Mouse (Mus musculus) embryonic facial prominence, embryonic 14.5 days (tissue): ENCODE measurements around the gene Fry. TPM values are rescaled to one million over a fixed set of nuclear protein-coding genes. Genes with fewer than 3 reads are reported as not detected.

Source experiments
- ATAC-seq: fragments of 200-750 bp; cut with Nextera tagmentation; 2 replicates; pipeline ENCODE4 v1.8.0; 2017; ENCODE audit warnings: low read depth, moderate number of reproducible peaks, moderate TSS enrichment
- DNase-seq: peaks from one replicate; pipeline ENCODE4 v3.0.0-alpha.2; 2015; ENCODE audit warnings: low spot score
- H3K27ac ChIP-seq: fragments of 300-500 bp; sonication (generic); replicated peaks from 2 replicates; pipeline ENCODE4 v1.5.1; 2014; ENCODE audit warnings: low read depth, mild to moderate bottlenecking, low read length, moderate library complexity
- H3K27me3 ChIP-seq: fragments of 300-500 bp; sonication (generic); replicated peaks from 2 replicates; pipeline ENCODE4 v1.6.1; 2014; ENCODE audit warnings: low read length; ENCODE audit not compliant: control insufficient read depth, insufficient read depth
- H3K36me3 ChIP-seq: fragments of 300-500 bp; sonication (generic); 2 replicates; pipeline ENCODE4 v1.6.1; 2014; ENCODE audit warnings: low read length, mixed read lengths; ENCODE audit not compliant: control insufficient read depth, insufficient read depth
- H3K4me1 ChIP-seq: fragments of 300-500 bp; sonication (generic); 2 replicates; pipeline ENCODE4 v1.6.1; 2014; ENCODE audit warnings: antibody characterized with exemption, low read length; ENCODE audit not compliant: control insufficient read depth, insufficient read depth
- H3K4me2 ChIP-seq: fragments of 300-500 bp; sonication (generic); 2 replicates; pipeline ENCODE4 v1.6.1; 2014; ENCODE audit warnings: low read depth, mild to moderate bottlenecking, low read length, moderate library complexity, mixed read lengths
- H3K4me3 ChIP-seq: fragments of 300-500 bp; sonication (generic); 2 replicates; pipeline ENCODE4 v1.5.1; 2014; ENCODE audit warnings: low read depth, mild to moderate bottlenecking, low read length
- H3K9ac ChIP-seq: fragments of 300-500 bp; sonication (generic); 2 replicates; pipeline ENCODE4 v1.6.1; 2014; ENCODE audit warnings: low read depth, mild to moderate bottlenecking, low read length, moderate library complexity, mixed read lengths
- H3K9me3 ChIP-seq: fragments of 300-500 bp; sonication (generic); 2 replicates; pipeline ENCODE4 v1.6.1; 2016; ENCODE audit warnings: low read length; ENCODE audit not compliant: control insufficient read depth
- WGBS: fragments of 180-500 bp; shearing (Covaris S2); extraction: QIAGEN DNeasy Blood & Tissue Kit; methylation state at CpG from one replicate; pipeline ENCODE4 v1.1.7; 2014; 5-methylcytosine and 5-hydroxymethylcytosine counted together
- polyA plus RNA-seq: library from polyadenylated mRNA; unstranded; fragments of >200 nt; fragmentation: Nextera tagmentation; extraction: Ambion mirVana; gene quantifications from 2 replicates; pipeline ENCODE4 v1.2.1, GENCODE M21; 2014

The Fry gene
- polyA plus RNA-seq, 1 experiment from 2014 or later, result 15.1 TPM

DNA sequence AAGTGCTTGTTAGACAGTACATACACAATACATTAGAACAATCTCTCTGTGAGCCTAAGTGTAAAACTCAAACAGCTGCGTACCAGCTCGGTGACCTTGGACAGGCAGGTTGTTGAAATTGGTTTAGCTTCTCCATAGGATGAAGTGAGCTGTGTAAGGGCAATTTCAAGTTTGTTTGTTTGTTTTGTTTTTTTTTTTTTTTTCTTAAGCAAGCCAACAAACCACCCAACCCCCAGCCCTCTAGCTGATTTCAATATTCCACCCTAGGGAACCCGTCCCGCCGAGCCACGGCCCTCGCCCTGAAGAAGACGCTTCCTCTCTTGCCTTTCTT lies 356 bp upstream of the Fry start:
- H3K4me1 ChIP-seq, result peaks cover 12% of the 10 kb centered on the region; the same call in 1 of the 2 replicates
- no peak overlapping the region for H3K9ac ChIP-seq
- H3K27ac ChIP-seq, result no peak overlapping the region
- no peaks in the 10 kb centered on the region for H3K36me3 ChIP-seq
- H3K27me3 ChIP-seq, result no peaks in the 10 kb centered on the region; the same call in 1 of the 2 replicates
- ATAC-seq, result no peak
- H3K4me3 ChIP-seq, result peak overlapping the region; percentile 63
- H3K9me3 ChIP-seq, result no peaks in the 10 kb centered on the region
- H3K4me2 ChIP-seq, result peak overlapping the region; percentile 86
- DNase-seq, result no peak
- 19% methylated on average over 8 of the region's 8 CpGs for WGBS

DNA sequence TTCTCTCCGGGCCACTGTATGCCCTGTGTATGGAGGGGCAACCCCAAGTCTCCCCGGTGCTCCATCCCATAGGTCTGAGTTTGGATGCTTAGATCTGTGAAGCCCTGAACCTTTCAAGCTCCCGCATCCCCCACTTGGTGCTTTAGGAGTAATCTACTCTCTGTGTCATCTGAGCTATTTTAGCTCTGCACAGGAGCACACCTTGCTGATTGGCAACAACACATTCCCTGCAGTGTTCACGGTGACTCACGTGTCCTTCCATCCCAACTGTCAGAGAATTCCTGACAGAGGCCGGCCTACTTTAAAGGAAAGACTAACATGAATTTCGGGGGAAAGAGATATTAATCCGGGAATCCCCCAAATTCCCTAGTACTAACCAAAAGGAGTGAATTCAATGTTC lies 2.2 kb downstream of the Fry start:
- Histone ChIP-seq H3K9me3 (no peaks in the 10 kb centered on the region), H3K27ac (no peak overlapping the region), H3K4me3 (no peak overlapping the region), H3K4me2 (no peak overlapping the region), H3K9ac (no peak overlapping the region), H3K36me3 (no peaks in the 10 kb centered on the region), H3K4me1 (peaks cover 6% of the 10 kb centered on the region; the same call in 1 of the 2 replicates), H3K27me3 (no peaks in the 10 kb centered on the region; the same call in 1 of the 2 replicates)
- DNase-seq, result no peak
- WGBS, result 78% methylated on average over 8 of the region's 8 CpGs
- ATAC-seq, result no peak

DNA sequence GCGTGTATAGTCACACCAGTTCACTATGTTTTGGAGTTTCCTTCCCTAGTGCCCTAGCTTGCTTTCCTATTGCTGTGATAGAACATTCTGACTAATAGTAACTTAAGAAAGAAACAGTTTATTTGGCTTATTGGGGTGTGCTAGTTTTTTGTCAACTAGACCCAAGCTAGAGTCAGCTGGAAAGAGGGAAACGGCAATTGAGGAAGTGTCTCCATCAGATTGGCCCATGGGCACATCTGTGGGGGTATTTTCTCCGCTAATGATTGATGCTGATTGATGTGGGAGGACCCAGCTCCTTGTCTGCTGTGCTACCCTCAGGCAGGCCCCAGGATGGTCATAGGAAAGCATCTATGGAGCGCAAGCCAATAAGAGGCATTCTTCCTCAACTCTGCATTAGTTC lies 3.6 kb downstream of the Fry start:
- no peak overlapping the region for H3K4me2 ChIP-seq
- WGBS, result 76% methylated on average over 4 of the region's 4 CpGs
- DNase-seq, result no peak
- H3K27ac ChIP-seq, result no peak overlapping the region
- H3K27me3 ChIP-seq, result no peaks in the 10 kb centered on the region; the same call in 1 of the 2 replicates
- H3K4me3 ChIP-seq, result no peak overlapping the region
- no peaks in the 10 kb centered on the region for H3K36me3 ChIP-seq
- no peaks in the 10 kb centered on the region for H3K9me3 ChIP-seq
- no peak overlapping the region for H3K9ac ChIP-seq
- ATAC-seq, result no peak
- H3K4me1 ChIP-seq, result no peaks in the 10 kb centered on the region

DNA sequence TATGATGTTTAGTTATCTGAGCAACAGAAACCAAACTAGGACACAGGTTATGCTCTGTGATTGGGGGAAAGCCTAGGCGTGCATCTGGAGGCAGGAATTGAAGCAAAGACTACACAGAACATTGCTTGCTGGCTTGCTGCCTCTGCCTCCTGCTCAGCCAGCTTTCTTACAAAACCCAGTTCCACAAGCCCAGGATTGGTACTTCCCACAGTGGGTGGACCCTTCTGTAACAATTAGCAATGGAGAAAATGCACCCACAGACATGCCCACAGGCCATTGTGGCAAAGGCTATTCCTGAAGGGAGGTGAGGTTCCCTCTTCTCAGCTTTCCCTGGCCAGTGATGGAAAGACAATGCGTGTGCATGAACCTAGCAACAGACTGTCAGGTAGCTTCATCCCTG lies 4.1 kb downstream of the Fry start:
- no peak overlapping the region for H3K4me3 ChIP-seq
- no peak overlapping the region for H3K9ac ChIP-seq
- no peak overlapping the region for H3K4me2 ChIP-seq
- no peaks in the 10 kb centered on the region for H3K9me3 ChIP-seq
- 73% methylated on average over 2 of the region's 2 CpGs for WGBS
- ATAC-seq (no peak), DNase-seq (no peak)
- no peaks in the 10 kb centered on the region for H3K4me1 ChIP-seq
- H3K27me3 ChIP-seq, result no peaks in the 10 kb centered on the region; the same call in 1 of the 2 replicates
- H3K27ac ChIP-seq, result no peak overlapping the region
- H3K36me3 ChIP-seq, result no peaks in the 10 kb centered on the region

- Histone ChIP-seq H3K4me3 (no peak overlapping the region), H3K27me3 (no peaks in the 10 kb centered on the region), H3K27ac (no peak overlapping the region), H3K9ac (no peak overlapping the region), H3K4me1 (no peaks in the 10 kb centered on the region), H3K36me3 (no peaks in the 10 kb centered on the region), H3K9me3 (no peaks in the 10 kb centered on the region), H3K4me2 (no peak overlapping the region)
- DNase-seq, result no peak
- ATAC-seq, result no peak
- 77% methylated on average over 9 of the region's 9 CpGs for WGBS
Measured at GRCm38 (mm10) chr5:150125920-150126319, 7.5 kb downstream of the Fry start.

DNA sequence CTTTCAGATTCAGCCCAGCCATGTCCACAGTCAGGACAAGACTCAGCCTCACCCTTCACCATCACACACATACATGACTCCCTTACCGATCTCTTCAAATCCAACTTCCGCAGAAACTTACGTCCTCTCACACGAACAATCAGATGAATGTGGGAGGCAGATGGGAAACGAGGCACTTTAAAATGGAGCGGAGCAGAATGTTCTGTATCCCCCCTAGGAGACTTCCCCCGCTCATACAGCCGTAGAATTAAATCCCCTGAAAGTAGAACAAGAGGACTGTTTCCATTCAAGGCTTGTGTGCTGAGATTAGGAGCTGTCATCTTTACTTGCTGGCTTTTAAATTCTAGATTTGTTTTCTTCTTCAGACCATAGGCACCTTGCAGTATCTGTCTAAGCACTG lies 10.0 kb downstream of the Fry start:
- no peak overlapping the region for H3K4me3 ChIP-seq
- no peak overlapping the region for H3K9ac ChIP-seq
- H3K27ac ChIP-seq, result no peak overlapping the region
- no peaks in the 10 kb centered on the region for H3K9me3 ChIP-seq
- no peaks in the 10 kb centered on the region for H3K27me3 ChIP-seq
- no peaks in the 10 kb centered on the region for H3K36me3 ChIP-seq
- H3K4me2 ChIP-seq, result no peak overlapping the region
- DNase-seq (no peak), ATAC-seq (no peak)
- H3K4me1 ChIP-seq, result no peaks in the 10 kb centered on the region
- 76% methylated on average over 8 of the region's 8 CpGs for WGBS

DNA sequence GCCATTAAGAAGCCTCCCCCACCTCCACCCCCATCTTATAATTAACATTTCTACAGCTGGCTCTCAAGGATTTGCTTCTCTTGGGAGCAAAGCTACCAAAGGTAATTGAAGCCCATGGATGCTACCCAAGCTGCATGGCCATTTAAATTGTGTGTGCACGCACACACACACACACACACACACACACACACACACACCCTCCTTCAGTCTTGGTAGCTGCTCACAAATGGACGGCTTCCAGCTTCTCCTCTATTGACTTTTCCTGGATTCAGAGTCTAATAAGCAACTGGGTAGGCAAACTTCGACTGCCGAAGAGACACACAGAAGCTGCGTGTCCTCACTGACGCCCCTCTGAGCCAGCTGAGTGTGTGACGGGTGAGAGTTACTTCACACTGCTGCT lies 11.7 kb downstream of the Fry start:
- ATAC-seq (no peak), DNase-seq (no peak)
- no peaks in the 10 kb centered on the region for H3K36me3 ChIP-seq
- no peak overlapping the region for H3K9ac ChIP-seq
- H3K4me2 ChIP-seq, result no peak overlapping the region
- no peak overlapping the region for H3K4me3 ChIP-seq
- H3K27me3 ChIP-seq, result no peaks in the 10 kb centered on the region
- WGBS, result 84% methylated on average over 7 of the region's 7 CpGs
- H3K27ac ChIP-seq, result no peak overlapping the region
- H3K4me1 ChIP-seq, result no peaks in the 10 kb centered on the region
- H3K9me3 ChIP-seq, result no peaks in the 10 kb centered on the region

DNA sequence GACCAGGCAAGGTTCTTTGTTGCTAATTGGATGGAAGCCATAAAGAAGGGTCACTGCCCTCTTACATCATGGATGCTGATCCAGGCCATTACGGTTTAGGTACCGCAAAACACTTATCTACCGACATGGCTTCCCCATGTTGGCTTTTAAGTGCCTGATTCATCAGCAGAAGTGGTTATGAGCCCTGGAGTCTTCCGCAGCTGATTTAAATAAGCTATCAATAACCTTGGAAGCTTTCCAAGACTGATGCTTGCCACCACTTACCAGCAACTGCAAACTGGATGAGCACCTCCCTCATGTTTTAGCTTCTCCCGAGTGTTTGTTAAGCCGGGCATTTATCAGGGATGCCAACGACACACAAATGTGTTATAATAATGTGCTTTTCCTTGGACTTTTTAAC lies 12.7 kb downstream of the Fry start:
- Histone ChIP-seq H3K9ac (no peak overlapping the region), H3K27ac (no peak overlapping the region), H3K4me1 (0 out of 2 replicates have a peak, but pooled peaks cover 3% of the 10 kb centered on the region), H3K4me3 (no peak overlapping the region), H3K4me2 (no peak overlapping the region), H3K27me3 (no peaks in the 10 kb centered on the region), H3K36me3 (no peaks in the 10 kb centered on the region), H3K9me3 (no peaks in the 10 kb centered on the region)
- ATAC-seq (no peak), DNase-seq (no peak)
- 85% methylated on average over 7 of the region's 7 CpGs for WGBS

DNA sequence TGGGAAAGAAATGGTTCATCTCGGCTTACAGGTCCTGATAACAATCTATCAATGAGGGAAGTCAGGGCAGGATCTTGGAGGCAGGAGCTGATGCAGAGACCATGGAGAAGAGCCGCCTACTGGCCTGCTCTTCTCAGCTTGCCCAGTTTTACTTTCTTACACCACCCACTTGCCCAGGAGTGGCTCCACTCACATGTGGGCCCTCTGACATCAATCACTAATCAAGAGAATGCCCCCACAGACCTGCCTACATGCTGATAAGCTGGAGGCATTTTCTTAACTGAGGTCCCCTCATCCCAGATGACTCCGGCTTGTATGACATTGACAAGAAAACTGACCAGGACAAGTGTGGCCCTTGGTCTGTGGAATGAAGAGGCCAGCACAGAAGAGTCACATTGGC lies 16.2 kb downstream of the Fry start:
- Histone ChIP-seq H3K9me3 (no peaks in the 10 kb centered on the region), H3K4me3 (no peak overlapping the region), H3K36me3 (no peaks in the 10 kb centered on the region), H3K27ac (no peak overlapping the region), H3K4me2 (no peak overlapping the region), H3K27me3 (no peaks in the 10 kb centered on the region), H3K4me1 (0 out of 2 replicates have a peak, but pooled peaks cover 3% of the 10 kb centered on the region), H3K9ac (no peak overlapping the region)
- no peak for DNase-seq
- ATAC-seq, result no peak
- 83% methylated on average over 3 of the region's 3 CpGs for WGBS
